Mouse (Mus musculus): Measurements from ENCODE around the gene Lnx1.

The Lnx1 gene

DNA sequence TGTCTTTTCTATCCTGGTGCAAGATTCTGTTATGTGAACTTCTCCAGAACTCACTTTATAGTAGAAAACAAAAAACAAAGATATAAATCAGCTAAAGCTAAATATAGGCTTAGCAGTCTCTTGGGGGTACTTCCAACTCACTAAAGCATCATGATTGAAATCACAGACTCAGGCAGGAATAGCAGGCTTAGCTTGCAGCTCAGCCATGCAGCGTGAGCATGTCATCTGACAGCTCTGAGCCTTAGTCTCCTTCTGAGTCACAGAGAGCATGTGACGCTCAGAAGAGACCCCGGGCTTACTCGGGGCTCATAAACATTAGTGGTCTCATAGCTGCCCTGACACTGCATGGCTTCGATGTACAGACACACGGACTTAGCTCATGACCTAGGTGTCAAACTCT, 100.7 kb downstream of the Lnx1 start:
- no peak for DNase-seq (ENCODE audit: low spot score)

DNA sequence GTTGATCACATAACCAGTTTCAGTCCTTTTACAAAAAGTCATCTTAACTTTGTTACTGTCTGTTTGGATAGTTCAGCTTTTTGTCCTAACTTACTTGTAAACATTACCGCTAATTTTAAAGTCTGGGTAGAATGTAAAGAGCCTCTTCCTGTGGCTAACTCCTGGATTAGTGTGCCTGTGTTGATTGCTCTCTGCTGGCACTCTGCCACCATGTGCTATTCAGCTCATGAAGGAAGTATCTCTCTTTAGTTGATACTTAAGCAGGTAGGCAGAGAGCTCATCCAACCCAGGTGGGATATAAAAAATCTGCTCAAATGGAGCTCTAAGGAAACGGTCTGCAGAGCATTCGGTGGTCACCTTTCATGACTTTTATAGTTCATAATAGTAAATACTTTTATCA, 101.5 kb downstream of the Lnx1 start:
- DNase-seq (ENCODE audit: low spot score), result no peak

DNA sequence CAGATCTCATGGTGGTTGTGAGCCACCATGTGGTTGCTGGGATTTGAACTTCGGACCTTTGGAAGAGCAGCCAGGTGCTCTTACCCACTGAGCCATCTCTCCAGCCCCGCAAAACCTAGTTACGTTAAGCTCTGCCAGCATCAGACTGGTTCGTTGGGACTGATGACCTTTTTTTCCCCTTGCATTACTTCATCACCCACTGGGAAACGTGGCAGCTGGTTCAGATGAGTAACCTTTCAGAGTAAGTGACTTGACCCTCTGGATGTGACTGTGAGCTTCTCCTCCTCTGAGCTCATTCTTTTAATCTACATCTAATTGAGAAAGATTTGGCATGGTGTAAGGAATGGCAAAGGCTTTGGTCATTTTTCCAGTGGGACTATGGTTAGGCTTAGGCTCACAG, 102.7 kb downstream of the Lnx1 start:
- DNase-seq (ENCODE audit: low spot score), result no peak

DNA sequence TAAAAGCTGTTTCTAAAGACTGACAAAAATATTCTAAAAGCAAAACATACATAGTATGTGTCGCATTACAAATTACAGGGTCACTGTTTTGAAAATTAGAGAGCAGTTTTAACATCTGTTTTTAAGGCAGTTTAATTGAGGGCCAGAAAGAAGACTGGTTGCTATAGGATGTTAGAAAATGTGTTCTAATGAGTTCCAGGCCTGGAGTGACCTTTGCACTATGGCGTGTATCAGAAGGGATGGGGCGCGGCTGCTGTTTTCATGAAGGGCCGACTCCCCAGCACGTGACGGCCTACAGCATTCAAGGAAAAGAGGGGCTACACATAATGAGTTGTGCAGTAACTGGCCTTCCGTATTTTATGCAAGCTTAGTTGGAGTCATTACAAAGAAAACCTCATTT, 109.6 kb downstream of the Lnx1 start:
- no peak for DNase-seq (ENCODE audit: low spot score)

DNA sequence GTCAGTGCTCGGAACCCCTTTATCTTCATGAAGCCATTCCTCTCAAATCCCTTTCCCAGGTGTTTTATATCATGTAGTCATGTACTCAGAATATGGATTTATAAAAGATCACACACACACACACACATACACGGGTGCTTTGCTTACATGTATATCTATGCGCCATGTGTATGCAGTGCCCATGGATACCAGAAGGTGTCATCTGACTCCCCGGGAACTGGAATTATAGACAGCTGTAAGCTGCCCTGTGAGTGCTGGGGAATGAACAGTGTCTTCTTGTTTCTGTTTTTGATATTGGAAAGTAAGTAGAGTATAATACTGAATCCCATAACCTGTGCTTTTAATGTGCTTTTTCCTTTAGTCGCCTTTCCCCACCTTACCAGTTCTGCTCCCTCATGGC, 111.3 kb downstream of the Lnx1 start:
- DNase-seq (ENCODE audit: low spot score), result no peak

DNA sequence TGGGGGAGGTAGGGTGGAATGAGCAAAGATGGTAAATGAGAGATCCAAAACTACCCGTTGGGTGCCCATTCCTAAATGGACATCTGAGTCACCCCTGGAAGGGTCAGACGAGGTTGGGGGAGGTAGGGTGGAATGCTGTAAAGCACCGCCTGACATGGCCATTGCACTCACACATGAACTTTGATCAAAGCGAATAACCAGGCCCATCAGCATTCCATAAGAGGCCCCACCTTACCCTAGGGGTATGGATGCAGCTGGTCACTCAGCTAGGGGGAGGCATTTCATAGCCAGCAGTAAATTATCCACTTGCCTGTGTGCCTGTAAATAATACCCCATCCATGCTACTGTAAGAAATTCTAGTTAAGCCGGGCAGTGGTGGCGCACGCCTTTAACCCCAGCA, 113.6 kb downstream of the Lnx1 start:
- no peak for DNase-seq (ENCODE audit: low spot score)

DNA sequence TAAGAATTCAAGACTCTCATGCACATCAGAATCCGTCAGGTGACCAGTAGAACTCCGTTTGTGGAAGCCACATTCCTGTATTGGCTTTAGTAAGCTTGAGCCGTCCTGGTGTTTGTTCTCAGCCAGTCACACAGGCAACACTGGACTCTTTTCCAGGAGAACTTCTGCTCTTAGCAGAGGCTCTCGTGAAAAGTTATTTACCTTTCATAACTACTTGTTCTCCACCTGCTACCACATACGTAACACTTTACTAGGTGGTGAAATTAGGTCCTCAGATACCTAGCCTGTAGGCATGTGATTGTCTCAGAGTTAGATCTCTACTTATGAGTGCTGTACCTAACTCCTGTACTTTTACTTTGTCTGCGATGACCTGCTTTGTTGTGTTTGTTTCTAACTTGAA, 130.9 kb downstream of the Lnx1 start:
- no peak for DNase-seq (ENCODE audit: low spot score)

DNA sequence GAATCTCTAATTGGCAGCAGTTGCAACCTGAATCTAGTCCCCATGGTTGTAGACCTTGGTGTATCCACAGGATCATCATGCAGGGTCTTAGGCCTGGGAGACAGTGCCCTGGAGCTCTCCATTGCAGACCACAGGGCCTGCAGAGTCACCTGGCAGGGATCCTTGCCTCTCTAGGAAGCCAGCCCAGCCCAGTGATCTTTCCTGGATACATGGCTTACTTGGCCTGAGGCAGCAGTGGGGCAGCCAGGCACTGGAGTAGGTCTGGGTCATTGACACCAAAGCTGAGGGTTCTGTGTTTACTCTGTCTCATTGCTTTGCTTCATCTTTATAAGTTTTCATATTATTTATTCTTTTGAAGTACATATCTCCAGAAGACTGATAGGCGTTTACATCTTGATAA, 141.6 kb downstream of the Lnx1 start:
- DNase-seq (ENCODE audit: low spot score), result no peak

DNA sequence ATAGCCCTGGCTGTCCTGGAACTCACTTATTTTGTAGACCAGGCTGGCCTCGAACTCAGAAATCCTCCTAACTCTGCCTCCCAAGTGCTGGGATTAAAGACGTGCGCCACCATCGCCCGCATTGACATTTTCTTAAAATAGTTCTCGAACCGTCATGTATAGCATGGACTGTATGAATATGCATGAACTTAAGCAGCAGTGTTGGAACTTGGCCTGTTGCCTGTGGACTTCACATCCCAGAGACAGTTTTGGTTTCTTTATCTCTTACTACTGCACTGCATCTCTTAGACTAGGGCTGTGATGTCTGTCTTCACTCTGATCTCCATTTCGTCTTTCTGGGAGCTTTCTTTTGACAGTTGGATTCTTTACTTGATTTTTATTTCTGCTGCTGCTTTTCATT, 153.1 kb downstream of the Lnx1 start:
- no peak for DNase-seq (ENCODE audit: low spot score)

DNA sequence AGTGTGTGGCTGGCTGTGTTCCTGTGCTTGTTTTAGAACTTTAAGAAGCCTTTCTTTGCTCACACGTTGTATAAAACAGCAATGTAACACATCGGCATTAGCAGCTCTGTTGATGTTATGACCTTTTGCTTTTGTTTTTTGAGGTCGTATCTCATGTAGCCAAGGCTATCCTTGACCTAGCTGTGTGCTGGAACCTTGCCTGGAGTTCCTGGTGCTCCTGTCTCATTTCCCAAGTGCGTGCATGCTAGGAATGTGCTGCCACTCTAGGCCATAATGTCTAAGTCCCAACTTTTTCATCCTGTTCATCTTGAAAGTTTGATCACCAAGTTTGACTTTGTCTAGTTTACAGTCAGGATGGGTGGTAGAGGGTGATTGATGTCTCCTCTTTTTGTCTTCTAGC, 157.1 kb downstream of the Lnx1 start:
- no peak for DNase-seq (ENCODE audit: low spot score)
